Mouse (Mus musculus): ENCODE data around the gene Gm49361.

Gene Gm49361

DNA sequence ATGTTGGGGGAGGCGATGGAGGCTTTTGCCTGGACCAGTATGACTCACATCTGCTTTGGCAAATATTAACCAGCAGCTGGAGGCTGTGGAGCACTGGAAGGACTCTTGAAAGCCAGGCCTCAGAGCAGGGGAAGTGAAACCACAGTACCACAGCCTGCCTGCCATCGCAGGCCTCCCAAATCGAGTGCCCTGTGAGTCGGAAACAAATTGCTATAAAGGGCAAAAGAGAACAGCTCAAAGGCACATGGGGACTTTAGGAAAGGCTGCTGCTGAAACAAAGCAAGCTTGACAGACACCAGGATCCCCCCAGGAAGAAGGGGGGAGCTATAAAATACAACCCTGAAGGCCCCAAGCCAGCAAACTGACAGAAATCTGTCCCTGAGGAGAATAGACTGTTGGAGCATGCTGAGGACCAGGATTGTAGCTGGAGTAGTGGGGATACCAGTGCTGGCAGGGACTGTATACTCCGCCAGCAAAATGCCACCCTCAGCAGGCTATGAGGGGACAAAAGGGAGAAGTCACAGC, 15.9 kb downstream of the Gm49361 start:
- in situ Hi-C loops (cut with MboI, MseI) = no loop called here

DNA sequence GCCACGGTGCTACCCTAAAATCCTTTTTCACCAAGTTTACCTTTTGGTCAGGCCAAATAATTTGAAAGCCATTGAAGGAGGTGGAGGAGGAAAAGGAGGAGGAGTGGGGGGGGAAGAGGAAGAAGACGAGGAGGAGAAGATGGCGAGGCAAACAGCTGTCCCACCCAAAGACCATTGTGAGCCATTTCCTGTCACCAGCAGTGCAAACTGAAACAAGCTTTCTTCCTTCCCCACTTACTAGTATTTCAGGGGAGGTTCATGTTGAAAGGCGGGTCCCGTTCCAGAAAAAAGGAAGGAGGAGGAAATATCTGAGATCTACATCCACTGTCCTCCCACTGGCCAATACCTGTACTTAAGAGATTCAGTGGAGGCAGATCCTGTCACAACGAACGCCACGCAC, 16.5 kb downstream of the Gm49361 start:
- in situ Hi-C loops (cut with MboI, MseI) = no loop called here

DNA sequence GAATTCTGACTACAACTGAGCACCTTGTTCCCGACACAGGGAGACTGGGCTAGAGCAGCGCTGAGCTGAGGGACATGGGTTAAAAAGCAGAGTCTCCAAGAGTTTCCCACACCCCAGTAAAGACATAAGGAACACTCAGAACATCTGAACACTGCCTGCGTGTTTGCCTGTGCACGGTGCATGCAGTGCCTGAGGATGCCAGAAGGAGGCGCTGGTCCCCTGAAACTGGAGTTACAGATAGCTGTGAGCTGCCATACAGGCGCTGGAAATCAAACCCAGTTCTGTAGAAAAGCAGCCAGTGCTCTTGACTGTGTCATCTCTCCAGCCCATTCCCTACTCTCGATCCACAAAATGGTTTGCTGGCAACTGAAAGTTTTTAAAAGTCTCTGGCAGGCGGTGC, 19.7 kb downstream of the Gm49361 start:
- in situ Hi-C loops (cut with MboI, MseI) = no loop called here

- in situ Hi-C loops (cut with MboI, MseI) = loop anchor here in 1 of 2 experiments (25.0 kb wide), 1 partner anchor 1388 kb away; no protein-coding TSS in a partner anchor
Observed at GRCm38 (mm10) chr14:57724473-57724872, 21.4 kb downstream of the Gm49361 start.

- in situ Hi-C loops (cut with MboI, MseI) = loop anchor here in 1 of 2 experiments (25.0 kb wide), 1 partner anchor 1394 kb away; no protein-coding TSS in a partner anchor
Observed at GRCm38 (mm10) chr14:57718245-57718644, 27.7 kb downstream of the Gm49361 start.

GRCm38 (mm10) chr14:57716601-57717245, 29.2 kb downstream of the Gm49361 start:
- in situ Hi-C loops (cut with MboI, MseI) = loop anchor here in 1 of 2 experiments (25.0 kb wide), 1 partner anchor 1396 kb away; no protein-coding TSS in a partner anchor

- in situ Hi-C loops (cut with MboI, MseI) = loop anchor here in 1 of 2 experiments (25.0 kb wide), 1 partner anchor 1399 kb away; no protein-coding TSS in a partner anchor
Observed at GRCm38 (mm10) chr14:57712884-57713283, 33.0 kb downstream of the Gm49361 start.

DNA sequence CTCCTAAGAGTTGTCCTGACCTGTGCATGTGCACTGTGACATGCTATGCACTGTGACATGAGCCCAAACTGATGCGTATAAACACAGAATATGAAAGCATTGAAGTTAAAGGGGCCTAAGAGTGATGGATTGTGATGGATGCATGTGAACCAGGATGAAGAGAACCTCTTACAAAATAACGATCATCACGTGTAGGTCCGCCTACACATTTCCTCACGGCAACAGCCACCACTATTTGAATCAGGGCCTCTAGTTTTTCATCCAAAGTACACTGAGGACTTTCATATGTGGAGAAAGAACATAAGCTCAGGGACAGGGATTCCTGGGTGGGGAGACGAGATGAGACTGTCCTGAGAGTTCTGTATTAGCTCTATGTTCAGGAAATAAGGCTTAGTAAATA, 34.8 kb downstream of the Gm49361 start:
- in situ Hi-C loops (cut with MboI, MseI) = loop anchor here in 1 of 2 experiments (25.0 kb wide), 1 partner anchor 1401 kb away; no protein-coding TSS in a partner anchor

- in situ Hi-C loops (cut with MboI, MseI) = loop anchor here (10.0 to 25.0 kb wide), 2 partner anchors 706 to 1403 kb away; no protein-coding TSS in a partner anchor
Observed at GRCm38 (mm10) chr14:57709171-57709570, 36.7 kb downstream of the Gm49361 start.

GRCm38 (mm10) chr14:57708580-57708979, 37.3 kb downstream of the Gm49361 start:
- in situ Hi-C loops (cut with MboI, MseI) = loop anchor here (10.0 to 25.0 kb wide), 2 partner anchors 706 to 1404 kb away; no protein-coding TSS in a partner anchor

DNA sequence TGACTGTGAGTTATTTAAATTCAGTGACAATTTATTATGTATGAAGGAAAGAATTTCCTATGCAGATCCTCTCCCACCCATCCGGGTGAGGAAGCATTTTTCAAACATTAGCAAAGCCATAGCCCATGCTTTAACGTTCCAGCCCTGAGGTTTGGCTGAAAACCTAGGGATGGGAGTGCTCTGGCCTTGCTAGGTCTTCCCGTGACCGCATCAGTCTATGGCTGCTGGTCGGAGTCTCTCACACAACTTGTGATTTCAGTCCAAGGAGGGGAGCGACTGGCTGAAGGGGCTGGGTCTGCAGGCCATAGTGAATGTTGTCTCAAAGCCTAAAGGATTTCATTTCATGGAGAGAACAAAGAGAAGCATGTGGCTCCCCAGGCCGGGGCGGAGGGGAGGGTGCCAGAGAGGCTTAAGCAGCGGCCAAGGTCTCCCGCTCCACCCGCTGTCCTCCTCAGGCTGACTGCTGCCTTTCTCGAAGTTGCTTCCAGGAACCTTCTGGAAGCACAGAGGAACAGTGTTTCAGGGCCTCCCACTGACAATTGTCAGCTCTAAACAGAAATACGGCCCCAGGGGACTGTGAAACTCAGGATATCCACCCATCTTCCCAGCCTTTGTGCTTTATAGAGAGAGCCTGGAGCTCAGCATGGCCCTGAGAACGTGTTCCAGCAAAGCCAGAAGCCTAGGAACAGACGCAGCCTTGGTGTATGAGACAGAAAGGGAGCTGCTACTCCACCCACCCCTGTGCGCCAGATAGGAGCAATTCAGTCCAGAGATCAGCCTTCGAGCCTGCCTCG, 38.6 kb downstream of the Gm49361 start:
- in situ Hi-C loops (cut with MboI, MseI) = loop anchor here (10.0 to 25.0 kb wide), 2 partner anchors 708 to 1405 kb away; no protein-coding TSS in a partner anchor

DNA sequence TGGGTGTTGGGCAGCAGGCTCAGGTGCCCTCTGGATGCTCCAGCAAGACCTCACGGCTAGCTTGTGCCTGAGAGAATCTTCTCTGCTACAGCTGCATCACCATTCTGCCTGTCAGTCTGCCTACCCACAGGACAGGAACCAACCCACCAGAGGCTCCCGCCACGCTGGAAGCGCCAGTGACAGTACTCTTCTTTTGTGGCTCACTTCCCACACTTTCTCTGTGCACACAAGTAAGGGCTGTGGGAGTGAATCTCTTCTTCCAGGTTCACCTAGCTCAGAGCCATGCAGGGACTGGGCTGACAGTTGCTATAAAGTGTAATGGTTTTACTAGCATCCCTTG, 39.2 kb downstream of the Gm49361 start:
- in situ Hi-C loops (cut with MboI, MseI) = loop anchor here (10.0 to 25.0 kb wide), 2 partner anchors 708 to 1406 kb away; no protein-coding TSS in a partner anchor

DNA sequence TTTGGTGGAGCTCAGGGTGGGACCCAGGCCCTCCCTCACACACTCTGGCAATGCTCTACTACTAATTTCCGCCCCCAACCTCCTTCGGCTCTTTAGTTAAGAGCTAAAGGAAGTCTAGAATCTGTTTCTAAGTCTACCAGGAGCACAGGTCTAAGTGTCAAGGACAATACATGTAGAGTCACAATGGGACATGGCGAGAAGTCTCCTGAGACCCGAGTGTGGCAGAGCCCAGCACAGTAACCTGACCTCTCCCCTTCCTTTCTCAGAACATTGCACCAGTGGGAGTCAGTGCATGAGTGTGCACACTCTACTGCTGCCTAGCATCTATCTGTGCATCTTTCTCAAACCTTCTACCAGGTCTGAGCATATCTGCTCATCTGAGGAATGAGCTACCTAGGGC, 40.1 kb downstream of the Gm49361 start:
- in situ Hi-C loops (cut with MboI, MseI) = loop anchor here (10.0 to 25.0 kb wide), 2 partner anchors 709 to 1407 kb away; no protein-coding TSS in a partner anchor

DNA sequence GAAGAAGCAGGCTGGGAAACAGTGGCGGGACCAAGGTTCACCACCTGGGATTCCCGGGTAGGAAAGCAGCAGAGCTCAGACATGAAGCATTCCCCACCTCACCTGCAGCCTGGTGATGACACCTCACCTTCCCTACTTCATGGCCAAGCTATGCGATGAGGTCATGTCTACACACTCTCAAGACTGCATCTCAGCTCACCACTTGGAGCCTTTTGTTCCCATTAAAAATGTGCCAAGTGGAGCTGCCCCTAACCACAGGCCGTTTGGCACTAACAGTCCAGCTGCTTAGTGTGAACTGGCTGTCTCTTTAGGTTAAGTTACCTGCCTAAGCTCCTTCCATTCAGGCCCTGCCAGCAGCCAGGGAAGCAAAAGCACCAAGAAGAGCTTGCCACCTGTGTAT, 40.8 kb downstream of the Gm49361 start:
- in situ Hi-C loops (cut with MboI, MseI) = loop anchor here (10.0 to 25.0 kb wide), 2 partner anchors 710 to 1407 kb away; no protein-coding TSS in a partner anchor

GRCm38 (mm10) chr14:57701915-57702477, 43.9 kb downstream of the Gm49361 start:
- in situ Hi-C loops (cut with MboI, MseI) = loop anchor here (10.0 to 25.0 kb wide), 2 partner anchors 713 to 1410 kb away; no protein-coding TSS in a partner anchor

GRCm38 (mm10) chr14:57699461-57699970, 46.4 kb downstream of the Gm49361 start:
- in situ Hi-C loops (cut with MboI, MseI) = loop anchor here in 1 of 2 experiments (25.0 kb wide), 1 partner anchor 1413 kb away; no protein-coding TSS in a partner anchor

DNA sequence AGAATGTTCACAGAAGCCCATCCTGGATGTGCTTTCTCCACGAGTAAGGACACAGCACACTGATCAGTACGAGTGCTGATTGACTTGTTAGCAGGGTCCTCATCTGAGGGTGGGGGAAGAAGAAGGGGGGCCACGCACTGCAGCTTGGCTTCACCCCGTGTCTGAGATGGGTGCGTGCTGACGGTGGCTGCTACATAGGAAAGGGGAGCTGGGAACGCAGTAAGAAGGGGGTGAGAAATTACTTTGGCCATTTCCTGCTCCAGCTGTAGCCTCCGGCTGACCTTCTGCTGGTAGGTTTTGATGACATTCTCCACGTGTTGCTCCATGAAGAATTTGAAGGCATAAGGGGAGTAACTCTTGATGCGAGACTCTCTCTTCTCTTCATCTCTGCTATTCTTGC, 46.9 kb downstream of the Gm49361 start:
- in situ Hi-C loops (cut with MboI, MseI) = loop anchor here in 1 of 2 experiments (25.0 kb wide), 1 partner anchor 1413 kb away; no protein-coding TSS in a partner anchor

DNA sequence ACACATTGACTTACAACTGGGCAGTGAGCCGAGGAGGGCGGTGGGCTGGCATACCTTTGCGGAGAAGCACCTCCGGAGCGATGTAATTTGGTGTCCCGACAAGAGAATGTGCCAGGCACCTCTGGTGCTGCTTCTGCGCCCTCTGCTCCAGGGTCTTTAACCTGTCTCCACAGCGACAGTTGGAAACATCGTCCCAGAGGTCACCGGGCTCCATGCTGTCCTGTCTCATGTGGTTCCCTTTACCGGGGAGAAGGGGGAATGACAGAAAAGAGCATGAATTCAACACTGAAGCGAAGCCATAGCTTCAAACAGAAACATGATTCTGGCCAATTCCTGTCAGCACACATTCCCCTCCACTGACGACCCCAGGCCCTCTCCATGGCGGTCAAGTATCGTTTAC, 49.8 kb downstream of the Gm49361 start:
- in situ Hi-C loops (cut with MboI, MseI) = loop anchor here in 1 of 2 experiments (25.0 kb wide), 1 partner anchor 1416 kb away; no protein-coding TSS in a partner anchor

- in situ Hi-C loops (cut with MboI, MseI) = loop anchor here in 1 of 2 experiments (25.0 kb wide), 1 partner anchor 1417 kb away; no protein-coding TSS in a partner anchor
Observed at GRCm38 (mm10) chr14:57695550-57695949, 50.4 kb downstream of the Gm49361 start.

- in situ Hi-C loops (cut with MboI, MseI) = loop anchor here in 1 of 2 experiments (25.0 kb wide), 1 partner anchor 1418 kb away; no protein-coding TSS in a partner anchor
Observed at GRCm38 (mm10) chr14:57694246-57694645, 51.7 kb downstream of the Gm49361 start.
